Mouse (Mus musculus): Measurements from ENCODE around the gene Hapln4. TPM values are rescaled to one million over a fixed set of nuclear protein-coding genes. Genes with fewer than 3 reads are reported as not detected.

Gene Hapln4
- polyA plus RNA-seq, 1 experiment from 2014 or later = 0.05 TPM

DNA sequence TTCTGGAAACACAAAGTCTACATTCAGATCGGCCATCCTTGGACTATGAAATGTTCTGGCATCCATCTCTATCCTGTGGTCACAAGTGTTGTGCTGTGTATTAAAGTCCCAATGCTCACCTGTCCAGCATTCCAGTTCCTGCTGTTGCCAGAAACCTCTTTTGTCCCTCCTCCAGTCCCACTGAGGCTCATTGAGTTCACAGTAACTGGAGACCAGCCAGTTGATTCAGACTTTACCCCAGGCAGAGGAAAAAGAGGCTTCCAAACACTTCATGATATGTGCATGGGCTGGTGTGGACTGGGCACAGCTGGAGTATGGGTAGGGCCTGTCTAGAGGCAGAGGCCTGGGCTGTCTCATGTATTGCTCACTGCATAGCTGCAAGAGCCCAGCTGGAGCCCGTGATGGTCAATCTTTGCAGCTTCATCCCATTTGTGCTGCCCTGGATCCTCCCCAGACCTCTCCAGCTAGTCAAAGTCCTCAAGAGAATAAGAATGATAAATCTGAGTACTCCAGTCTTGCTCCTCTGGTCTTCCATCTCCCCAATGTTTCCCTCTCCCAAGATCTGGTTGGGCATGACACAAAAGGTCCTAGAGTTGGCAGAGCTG, 11.3 kb upstream of the Hapln4 start:
- H3K9me3 ChIP-seq (ENCODE audit: control insufficient read depth, low read length) = no peaks in the 10 kb centered on the region
- no peak overlapping the region for H3K4me3 ChIP-seq (ENCODE audit: low read depth, low read length)
- no peaks in the 10 kb centered on the region for H3K4me1 ChIP-seq (ENCODE audit: control insufficient read depth, insufficient read depth, low read length)
- H3K36me3 ChIP-seq (ENCODE audit: control insufficient read depth, insufficient read depth, low read length) = peaks cover 12% of the 10 kb centered on the region; the same call in 1 of the 2 replicates
- WGBS = 66% methylated on average over 2 of the region's 2 CpGs
- no peak overlapping the region for H3K9ac ChIP-seq (ENCODE audit: low read length)
- H3K4me2 ChIP-seq (ENCODE audit: low read depth, severe bottlenecking) = no peak overlapping the region
- no peaks in the 10 kb centered on the region for H3K27me3 ChIP-seq (ENCODE audit: control insufficient read depth, insufficient read depth, low read length)
- DNase-seq (ENCODE audit: low spot score) = no peak
- H3K27ac ChIP-seq (replicated peaks; ENCODE audit: low read depth, low read length) = no peak overlapping the region
- no peak for ATAC-seq (ENCODE audit: insufficient number of reproducible peaks, low FRiP score, low TSS enrichment, low read depth)

DNA sequence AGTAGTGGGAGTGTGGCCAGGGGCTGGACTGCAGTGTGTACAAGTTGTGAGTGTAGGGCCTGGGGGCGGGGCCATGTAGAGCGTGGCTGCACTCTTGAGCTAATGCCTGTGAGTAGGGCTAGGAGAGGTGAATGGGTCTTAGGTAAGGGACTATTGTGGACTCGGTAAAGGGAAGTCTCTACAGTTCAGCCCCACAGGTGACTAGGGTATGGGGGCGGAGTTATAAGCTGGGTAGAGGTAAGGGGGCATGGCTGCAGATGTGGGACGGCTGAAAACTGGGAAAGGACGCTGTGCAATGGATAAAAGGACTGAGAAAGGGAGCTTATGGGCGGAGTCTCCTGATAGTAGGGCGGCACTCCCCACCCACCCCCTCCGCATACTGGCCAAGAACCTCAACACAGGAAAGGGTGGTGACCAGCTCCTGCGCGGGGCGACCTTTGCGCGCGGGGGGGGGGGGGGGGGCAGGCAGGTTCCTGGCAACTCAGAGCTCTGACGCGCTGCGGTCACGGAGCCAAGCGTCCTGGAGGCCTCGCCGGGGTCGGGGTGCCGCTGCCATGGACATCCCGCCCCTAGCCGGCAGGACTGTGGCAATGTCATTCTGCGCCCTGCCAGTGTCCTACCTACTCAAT, 10.7 kb upstream of the Hapln4 start, which contains the start of gene Tm6sf2:
Gene Tm6sf2 (plus strand): TSS at position 484 of the 629 bp plus-strand sequence.
- no peak for DNase-seq (ENCODE audit: low spot score)
- peak; percentile 60 for ATAC-seq (ENCODE audit: insufficient number of reproducible peaks, low FRiP score, low TSS enrichment, low read depth)
- H3K4me3 ChIP-seq (ENCODE audit: low read depth, low read length) = 0 out of 2 replicates have a peak within 1 kb of the TSS, but pooled peaks have one; percentile 19
- H3K9ac ChIP-seq (ENCODE audit: low read length) = no peak within 1 kb of the TSS
- no peaks in the 10 kb centered on the region for H3K27me3 ChIP-seq (ENCODE audit: control insufficient read depth, insufficient read depth, low read length)
- no peaks in the 10 kb centered on the region for H3K9me3 ChIP-seq (ENCODE audit: control insufficient read depth, low read length)
- WGBS = 11% methylated on average over 26 of the region's 27 CpGs
- no peak within 1 kb of the TSS for H3K27ac ChIP-seq (replicated peaks; ENCODE audit: low read depth, low read length)
- H3K36me3 ChIP-seq (ENCODE audit: control insufficient read depth, insufficient read depth, low read length) = peaks cover 12% of the 10 kb centered on the region; the same call in 1 of the 2 replicates
- H3K4me1 ChIP-seq (ENCODE audit: control insufficient read depth, insufficient read depth, low read length) = no peaks in the 10 kb centered on the region
- peak within 1 kb of the TSS; percentile 37 for H3K4me2 ChIP-seq (ENCODE audit: low read depth, severe bottlenecking)

DNA sequence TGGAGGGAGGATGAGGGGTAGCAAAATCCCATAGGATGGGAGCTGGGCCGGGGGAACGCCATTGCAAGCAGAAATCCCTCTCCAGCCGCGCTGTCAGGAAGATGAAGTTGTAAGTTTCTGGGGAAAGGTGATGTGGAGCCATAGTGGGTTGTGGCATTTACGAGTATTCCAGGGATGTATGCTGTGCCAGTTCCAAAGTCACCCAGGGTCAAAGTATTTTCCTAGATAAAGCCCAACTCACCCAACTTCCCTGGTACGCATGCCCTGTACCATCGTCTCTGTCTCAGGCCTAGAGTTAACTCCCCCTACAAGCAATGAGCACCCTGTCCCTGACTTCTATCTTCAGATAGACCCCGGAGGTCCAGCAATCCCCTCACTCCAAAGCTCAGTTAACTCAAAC, 10.1 kb upstream of the Hapln4 start:
- peak overlapping the region; percentile 37; the same call in 1 of the 2 replicates for H3K4me2 ChIP-seq (ENCODE audit: low read depth, severe bottlenecking)
- DNase-seq (ENCODE audit: low spot score) (no peak), ATAC-seq (ENCODE audit: insufficient number of reproducible peaks, low FRiP score, low TSS enrichment, low read depth) (no peak)
- H3K36me3 ChIP-seq (ENCODE audit: control insufficient read depth, insufficient read depth, low read length) = peaks cover 12% of the 10 kb centered on the region; the same call in 1 of the 2 replicates
- no peak overlapping the region for H3K27ac ChIP-seq (replicated peaks; ENCODE audit: low read depth, low read length)
- H3K9ac ChIP-seq (ENCODE audit: low read length) = no peak overlapping the region
- no peaks in the 10 kb centered on the region for H3K9me3 ChIP-seq (ENCODE audit: control insufficient read depth, low read length)
- H3K27me3 ChIP-seq (ENCODE audit: control insufficient read depth, insufficient read depth, low read length) = no peaks in the 10 kb centered on the region
- no peaks in the 10 kb centered on the region for H3K4me1 ChIP-seq (ENCODE audit: control insufficient read depth, insufficient read depth, low read length)
- 54% methylated on average over 8 of the region's 8 CpGs for WGBS
- no peak overlapping the region for H3K4me3 ChIP-seq (ENCODE audit: low read depth, low read length)

DNA sequence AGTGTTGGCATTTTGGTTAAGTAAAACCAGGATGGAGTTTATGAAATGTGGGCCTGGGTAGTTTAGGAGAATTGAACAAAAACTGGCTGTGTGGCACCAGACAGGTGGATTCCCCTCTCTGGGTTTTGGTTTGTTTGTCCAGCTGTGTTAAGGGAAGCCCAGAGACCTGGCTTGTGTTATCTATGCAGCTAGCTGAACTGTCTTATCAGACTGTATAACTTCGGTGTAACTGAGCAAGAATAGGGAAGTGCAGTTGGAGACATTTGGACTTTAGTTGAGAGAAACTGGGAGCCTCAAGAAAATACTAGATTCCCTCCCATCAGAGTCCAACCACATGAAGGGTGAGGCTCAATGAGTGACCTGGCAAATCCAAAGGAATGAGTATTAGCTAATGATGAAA, 9.6 kb upstream of the Hapln4 start:
- Histone ChIP-seq H3K4me2 (ENCODE audit: low read depth, severe bottlenecking) (no peak overlapping the region), H3K27me3 (ENCODE audit: control insufficient read depth, insufficient read depth, low read length) (no peaks in the 10 kb centered on the region), H3K9me3 (ENCODE audit: control insufficient read depth, low read length) (no peaks in the 10 kb centered on the region), H3K27ac (replicated peaks; ENCODE audit: low read depth, low read length) (no peak overlapping the region), H3K4me1 (ENCODE audit: control insufficient read depth, insufficient read depth, low read length) (no peaks in the 10 kb centered on the region), H3K9ac (ENCODE audit: low read length) (no peak overlapping the region), H3K4me3 (ENCODE audit: low read depth, low read length) (no peak overlapping the region), H3K36me3 (ENCODE audit: control insufficient read depth, insufficient read depth, low read length) (peaks cover 9% of the 10 kb centered on the region; the same call in 1 of the 2 replicates)
- WGBS = 84% methylated on average over 1 of the region's 1 CpGs
- ATAC-seq (ENCODE audit: insufficient number of reproducible peaks, low FRiP score, low TSS enrichment, low read depth) (no peak), DNase-seq (ENCODE audit: low spot score) (no peak)

DNA sequence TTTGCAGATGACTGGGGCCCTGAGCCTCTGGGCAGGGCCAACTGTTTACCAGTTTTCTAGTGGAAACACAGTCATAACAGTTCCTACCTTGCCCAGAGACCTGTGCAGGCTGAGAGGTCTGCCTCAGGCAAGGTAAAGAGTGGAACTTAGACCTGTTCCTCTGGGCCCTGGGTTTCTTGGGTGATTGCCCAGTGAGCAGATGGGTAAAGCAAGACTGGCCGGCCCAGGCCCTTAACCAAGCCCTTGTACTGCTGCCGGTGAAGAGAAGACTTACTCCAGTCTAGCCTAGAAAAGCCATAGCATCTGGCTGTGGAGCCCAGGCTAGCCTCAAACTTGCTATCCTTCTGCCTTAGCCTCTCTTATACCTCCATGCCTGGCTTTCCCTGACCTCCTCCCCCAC, 1.3 kb upstream of the Hapln4 start:
- no peaks in the 10 kb centered on the region for H3K36me3 ChIP-seq (ENCODE audit: control insufficient read depth, insufficient read depth, low read length)
- peaks cover 47% of the 10 kb centered on the region for H3K27me3 ChIP-seq (ENCODE audit: control insufficient read depth, insufficient read depth, low read length)
- WGBS = 97% methylated on average over 2 of the region's 2 CpGs
- ATAC-seq (ENCODE audit: insufficient number of reproducible peaks, low FRiP score, low TSS enrichment, low read depth) = no peak
- no peak overlapping the region for H3K4me3 ChIP-seq (ENCODE audit: low read depth, low read length)
- no peak overlapping the region for H3K9ac ChIP-seq (ENCODE audit: low read length)
- H3K9me3 ChIP-seq (ENCODE audit: control insufficient read depth, low read length) = no peaks in the 10 kb centered on the region
- H3K4me2 ChIP-seq (ENCODE audit: low read depth, severe bottlenecking) = no peak overlapping the region
- no peak overlapping the region for H3K27ac ChIP-seq (replicated peaks; ENCODE audit: low read depth, low read length)
- DNase-seq (ENCODE audit: low spot score) = no peak
- peaks cover 12% of the 10 kb centered on the region for H3K4me1 ChIP-seq (ENCODE audit: control insufficient read depth, insufficient read depth, low read length)

DNA sequence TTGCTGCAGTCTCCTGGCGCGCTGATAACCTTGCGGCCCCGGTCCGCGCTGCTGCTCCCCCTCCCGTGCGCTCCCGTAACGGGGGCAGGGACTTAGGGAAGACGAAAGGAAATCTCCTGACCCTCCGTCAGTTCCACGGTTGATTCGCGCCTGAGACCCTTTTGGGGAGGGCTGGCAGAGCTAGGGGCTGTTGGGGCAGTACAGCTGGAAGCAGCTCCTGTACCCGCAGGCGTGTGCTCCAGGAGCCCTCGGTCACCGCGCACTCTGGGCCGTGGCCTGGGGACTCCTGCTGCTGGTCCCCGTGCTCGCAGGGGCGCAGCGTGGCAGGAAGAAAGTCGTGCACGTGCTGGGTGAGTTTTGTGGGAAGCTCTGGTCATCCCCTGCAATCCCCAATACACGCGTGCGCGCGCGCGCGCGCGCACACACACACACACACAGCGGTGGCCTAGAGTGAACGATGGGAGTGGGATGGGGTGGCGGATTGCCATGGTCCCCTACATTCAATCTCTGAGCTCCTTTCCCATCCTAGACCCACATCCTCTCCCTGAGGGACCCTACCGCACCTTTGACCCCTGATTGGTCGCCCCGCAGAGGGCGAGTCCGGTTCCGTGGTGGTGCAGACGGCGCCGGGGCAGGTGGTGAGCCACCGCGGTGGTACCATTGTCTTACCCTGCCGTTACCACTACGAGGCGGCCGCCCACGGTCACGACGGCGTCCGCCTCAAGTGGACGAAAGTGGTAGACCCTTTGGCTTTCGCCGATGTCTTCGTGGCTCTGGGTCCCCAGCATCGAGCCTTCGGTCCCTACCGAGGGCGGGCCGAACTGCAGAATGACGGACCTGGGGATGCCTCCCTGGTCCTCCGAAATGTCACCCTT, 1.2 kb downstream of the Hapln4 start:
- no peaks in the 10 kb centered on the region for H3K36me3 ChIP-seq (ENCODE audit: control insufficient read depth, insufficient read depth, low read length)
- peaks cover 15% of the 10 kb centered on the region for H3K4me1 ChIP-seq (ENCODE audit: control insufficient read depth, insufficient read depth, low read length)
- peak overlapping the region; percentile 7; the same call in 1 of the 2 replicates for H3K9ac ChIP-seq (ENCODE audit: low read length)
- peak overlapping the region; percentile 58 for H3K4me2 ChIP-seq (ENCODE audit: low read depth, severe bottlenecking)
- ATAC-seq (ENCODE audit: insufficient number of reproducible peaks, low FRiP score, low TSS enrichment, low read depth) (no peak), DNase-seq (ENCODE audit: low spot score) (peak; percentile 54)
- peak overlapping the region; percentile 34 for H3K4me3 ChIP-seq (ENCODE audit: low read depth, low read length)
- H3K27ac ChIP-seq (replicated peaks; ENCODE audit: low read depth, low read length) = no peak overlapping the region
- WGBS = 1% methylated on average over 71 of the region's 71 CpGs
- peaks cover 71% of the 10 kb centered on the region for H3K27me3 ChIP-seq (ENCODE audit: control insufficient read depth, insufficient read depth, low read length)
- H3K9me3 ChIP-seq (ENCODE audit: control insufficient read depth, low read length) = no peaks in the 10 kb centered on the region

DNA sequence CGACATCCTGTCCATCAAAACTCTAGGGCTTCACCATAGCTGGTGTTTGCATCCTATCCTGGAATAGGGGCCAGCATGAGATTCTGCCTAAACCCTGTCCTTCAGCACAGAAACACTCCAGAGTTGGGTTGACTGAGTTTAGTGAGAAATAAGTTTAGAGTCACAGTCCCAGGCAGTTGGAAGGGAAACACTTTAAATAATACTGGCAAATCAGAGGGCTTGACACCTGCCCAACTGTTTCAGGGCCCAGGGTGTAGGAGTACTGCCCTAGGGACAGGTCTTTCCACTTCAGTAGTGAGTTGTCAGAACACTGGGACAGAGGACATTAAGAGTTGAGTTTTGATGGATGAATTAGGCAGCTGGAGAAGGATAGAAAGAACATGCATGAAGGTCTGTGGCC, 2.9 kb downstream of the Hapln4 start:
- peaks cover 15% of the 10 kb centered on the region for H3K4me1 ChIP-seq (ENCODE audit: control insufficient read depth, insufficient read depth, low read length)
- no peak overlapping the region for H3K9ac ChIP-seq (ENCODE audit: low read length)
- no peak for DNase-seq (ENCODE audit: low spot score)
- no peak overlapping the region for H3K27ac ChIP-seq (replicated peaks; ENCODE audit: low read depth, low read length)
- H3K4me3 ChIP-seq (ENCODE audit: low read depth, low read length) = no peak overlapping the region
- H3K36me3 ChIP-seq (ENCODE audit: control insufficient read depth, insufficient read depth, low read length) = no peaks in the 10 kb centered on the region
- peaks cover 81% of the 10 kb centered on the region for H3K27me3 ChIP-seq (ENCODE audit: control insufficient read depth, insufficient read depth, low read length)
- H3K9me3 ChIP-seq (ENCODE audit: control insufficient read depth, low read length) = no peaks in the 10 kb centered on the region
- WGBS = 61% methylated on average over 1 of the region's 1 CpGs
- no peak overlapping the region for H3K4me2 ChIP-seq (ENCODE audit: low read depth, severe bottlenecking)
- no peak for ATAC-seq (ENCODE audit: insufficient number of reproducible peaks, low FRiP score, low TSS enrichment, low read depth)

DNA sequence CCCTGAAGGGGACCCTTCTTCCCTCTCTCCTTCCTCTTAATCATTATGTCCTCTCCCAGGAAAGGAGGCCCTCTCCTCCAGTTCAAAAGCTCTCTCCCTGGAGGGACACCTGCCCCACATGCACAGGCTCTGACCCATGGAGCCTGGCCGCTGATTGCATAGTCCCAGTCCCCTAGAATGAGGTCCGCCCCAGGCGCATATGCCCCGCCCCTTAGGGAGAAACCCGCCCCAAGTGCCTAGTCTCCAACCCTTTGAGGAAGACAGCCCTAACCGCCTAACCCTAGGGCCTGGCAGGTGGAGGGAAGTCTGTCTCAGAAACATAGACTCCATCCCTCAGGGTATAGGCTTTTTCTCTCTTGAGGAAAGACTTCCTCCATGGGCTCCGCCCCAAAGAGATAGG, 4.0 kb downstream of the Hapln4 start:
- Histone ChIP-seq H3K9ac (ENCODE audit: low read length) (no peak overlapping the region), H3K4me2 (ENCODE audit: low read depth, severe bottlenecking) (no peak overlapping the region), H3K4me1 (ENCODE audit: control insufficient read depth, insufficient read depth, low read length) (peaks cover 15% of the 10 kb centered on the region), H3K4me3 (ENCODE audit: low read depth, low read length) (no peak overlapping the region), H3K27me3 (ENCODE audit: control insufficient read depth, insufficient read depth, low read length) (peaks cover 79% of the 10 kb centered on the region), H3K36me3 (ENCODE audit: control insufficient read depth, insufficient read depth, low read length) (no peaks in the 10 kb centered on the region), H3K27ac (replicated peaks; ENCODE audit: low read depth, low read length) (no peak overlapping the region), H3K9me3 (ENCODE audit: control insufficient read depth, low read length) (no peaks in the 10 kb centered on the region)
- 8% methylated on average over 7 of the region's 7 CpGs for WGBS
- no peak for ATAC-seq (ENCODE audit: insufficient number of reproducible peaks, low FRiP score, low TSS enrichment, low read depth)
- DNase-seq (ENCODE audit: low spot score) = no peak

All from limb, embryonic 11.5 days (tissue).